Mouse (Mus musculus): ENCODE data around the gene Gm45337. TPM values are rescaled to one million over a fixed set of nuclear protein-coding genes. Genes with fewer than 3 reads are reported as not detected.
"Not testable (repeated sequence)": the region's sequence is repeated elsewhere in the genome, so short reads cannot be mapped to it uniquely, and the experiment has no call there.

Gene Gm45337
- polyA plus RNA-seq, 1 experiment from 2014 or later, result not detected

DNA sequence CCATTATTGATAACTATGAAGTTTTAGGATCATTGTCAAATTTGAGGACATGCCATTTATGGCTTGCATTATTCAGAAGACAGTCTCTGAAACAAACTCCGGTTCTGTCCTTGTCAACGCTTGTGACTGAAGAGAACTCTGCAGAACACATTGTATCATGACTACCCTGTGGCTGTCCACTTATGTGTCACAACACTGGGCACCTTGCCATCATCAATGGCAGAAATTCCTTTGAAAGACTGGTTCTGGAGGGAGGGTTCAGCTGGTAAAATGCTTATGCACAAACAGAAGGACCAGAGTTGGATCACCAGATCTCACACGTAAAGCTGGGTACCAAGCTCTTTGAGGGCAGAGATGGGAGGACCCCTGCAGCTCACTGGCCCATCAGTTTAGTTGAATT, 15.0 kb upstream of the Gm45337 start:
- 80% methylated on average over 3 of the region's 3 CpGs for WGBS
- no peak overlapping the region for H3K4me2 ChIP-seq (ENCODE audit: low read length)
- H3K4me3 ChIP-seq (ENCODE audit: control insufficient read depth in 1 of 2, insufficient read depth in 1 of 2, low read depth in 1 of 2, low read length in 2 of 2), result no peak overlapping the region
- no peaks in the 10 kb centered on the region; the same call in 1 of the 2 replicates for H3K27me3 ChIP-seq (ENCODE audit: control insufficient read depth, insufficient read depth, low read length)
- ATAC-seq (ENCODE audit: insufficient number of reproducible peaks, insufficient read depth, low FRiP score, low read depth), result no peak
- no peaks in the 10 kb centered on the region for H3K9me3 ChIP-seq (ENCODE audit: control insufficient read depth, low read length)
- no peak overlapping the region for H3K27ac ChIP-seq (replicated peaks in 1 of 2; ENCODE audit: control insufficient read depth in 1 of 2, insufficient read depth in 1 of 2, low read depth in 2 of 2, low read length in 2 of 2)
- no peaks in the 10 kb centered on the region for H3K4me1 ChIP-seq (ENCODE audit: control insufficient read depth in 2 of 2, insufficient read depth in 2 of 2, low read length in 2 of 2)
- H3K9ac ChIP-seq (ENCODE audit: low read length), result no peak overlapping the region
- no peaks in the 10 kb centered on the region for H3K36me3 ChIP-seq (ENCODE audit: control insufficient read depth, insufficient read depth, low read length)

DNA sequence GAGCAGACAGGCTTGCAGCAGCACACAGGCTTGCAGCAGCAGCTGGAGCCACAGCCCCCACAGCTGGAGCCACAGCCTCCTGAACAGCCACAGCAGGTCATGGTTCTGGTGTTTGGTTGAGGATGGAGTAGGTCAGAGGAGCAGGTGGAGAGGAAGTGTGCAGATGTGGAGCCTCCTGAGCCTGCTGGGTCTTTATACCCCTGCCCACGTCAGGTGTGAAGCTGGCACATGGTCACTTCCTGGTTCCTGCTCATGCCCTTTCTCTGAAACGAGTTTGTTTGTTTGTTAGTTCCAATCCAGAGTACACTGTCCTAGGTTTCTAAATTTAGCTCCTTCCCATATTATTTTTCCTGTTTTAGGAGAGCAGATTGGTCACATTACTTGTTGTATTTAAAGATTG, 12.6 kb upstream of the Gm45337 start, which contains the start of gene Gm29735:
TSS of gene Gm29735 (minus strand) at position 101 of the 400 bp plus-strand sequence.
- not testable (repeated sequence) for H3K4me3 ChIP-seq (ENCODE audit: control insufficient read depth in 1 of 2, insufficient read depth in 1 of 2, low read depth in 1 of 2, low read length in 2 of 2); H3K36me3 ChIP-seq (ENCODE audit: control insufficient read depth, insufficient read depth, low read length); ATAC-seq (ENCODE audit: insufficient number of reproducible peaks, insufficient read depth, low FRiP score, low read depth); H3K9ac ChIP-seq (ENCODE audit: low read length); H3K4me1 ChIP-seq (ENCODE audit: control insufficient read depth in 2 of 2, insufficient read depth in 2 of 2, low read length in 2 of 2); H3K9me3 ChIP-seq (ENCODE audit: control insufficient read depth, low read length); H3K4me2 ChIP-seq (ENCODE audit: low read length); H3K27ac ChIP-seq (replicated peaks in 1 of 2; ENCODE audit: control insufficient read depth in 1 of 2, insufficient read depth in 1 of 2, low read depth in 2 of 2, low read length in 2 of 2); H3K27me3 ChIP-seq (ENCODE audit: control insufficient read depth, insufficient read depth, low read length)
- 36% methylated on average over 2 of the region's 2 CpGs for WGBS

DNA sequence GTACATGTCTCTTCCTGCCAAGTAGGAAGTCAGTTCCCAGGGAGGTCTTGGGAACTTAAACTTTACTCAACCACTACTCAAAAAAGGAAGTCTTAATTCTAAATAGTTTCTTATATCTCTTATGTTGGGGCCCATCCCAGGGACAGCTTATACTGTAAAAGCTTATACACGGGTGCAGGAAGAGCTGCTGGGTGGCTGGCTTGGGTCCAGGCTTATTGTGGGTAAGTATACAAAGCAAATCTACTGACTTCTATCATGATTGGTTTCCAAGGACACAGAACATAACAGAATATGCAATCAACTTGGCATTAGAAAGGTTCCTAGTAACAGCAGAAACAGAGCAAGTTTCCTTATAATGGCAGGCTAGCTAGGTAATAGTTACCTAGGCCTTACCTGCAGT, 10.9 kb upstream of the Gm45337 start:
- Histone ChIP-seq H3K4me2 (ENCODE audit: low read length) (no peak overlapping the region), H3K27me3 (ENCODE audit: control insufficient read depth, insufficient read depth, low read length) (no peaks in the 10 kb centered on the region), H3K27ac (replicated peaks in 1 of 2; ENCODE audit: control insufficient read depth in 1 of 2, insufficient read depth in 1 of 2, low read depth in 2 of 2, low read length in 2 of 2) (no peak overlapping the region), H3K4me1 (ENCODE audit: control insufficient read depth in 2 of 2, insufficient read depth in 2 of 2, low read length in 2 of 2) (no peaks in the 10 kb centered on the region), H3K9ac (ENCODE audit: low read length) (no peak overlapping the region), H3K4me3 (ENCODE audit: control insufficient read depth in 1 of 2, insufficient read depth in 1 of 2, low read depth in 1 of 2, low read length in 2 of 2) (no peak overlapping the region), H3K9me3 (ENCODE audit: control insufficient read depth, low read length) (no peaks in the 10 kb centered on the region), H3K36me3 (ENCODE audit: control insufficient read depth, insufficient read depth, low read length) (no peaks in the 10 kb centered on the region)
- 44% methylated on average over 1 of the region's 1 CpGs for WGBS
- no peak for ATAC-seq (ENCODE audit: insufficient number of reproducible peaks, insufficient read depth, low FRiP score, low read depth)

DNA sequence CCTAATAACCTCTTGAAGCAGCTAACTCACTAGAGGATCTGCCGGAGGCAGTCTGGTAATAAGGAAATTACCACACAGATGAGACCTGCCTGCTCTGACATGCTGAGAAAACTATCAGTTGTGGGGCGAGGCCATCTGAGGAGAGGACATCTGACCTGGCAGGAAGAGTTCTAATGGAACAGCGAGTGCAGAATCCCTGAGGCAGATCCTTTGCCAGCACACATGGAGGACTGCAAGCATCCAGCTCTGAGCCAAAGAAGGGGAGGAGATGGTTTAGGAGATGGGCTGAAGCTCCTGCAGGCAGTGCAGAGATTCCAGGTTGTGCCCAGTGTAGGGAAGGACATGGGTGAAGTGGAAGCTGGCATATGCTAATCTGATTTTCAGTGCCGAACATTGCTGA, 7.8 kb upstream of the Gm45337 start:
- no peak overlapping the region for H3K27ac ChIP-seq (replicated peaks in 1 of 2; ENCODE audit: control insufficient read depth in 1 of 2, insufficient read depth in 1 of 2, low read depth in 2 of 2, low read length in 2 of 2)
- no peak overlapping the region for H3K9ac ChIP-seq (ENCODE audit: low read length)
- WGBS, result 69% methylated on average over 4 of the region's 4 CpGs
- no peaks in the 10 kb centered on the region for H3K27me3 ChIP-seq (ENCODE audit: control insufficient read depth, insufficient read depth, low read length)
- H3K4me1 ChIP-seq (ENCODE audit: control insufficient read depth in 2 of 2, insufficient read depth in 2 of 2, low read length in 2 of 2), result no peaks in the 10 kb centered on the region
- no peaks in the 10 kb centered on the region for H3K9me3 ChIP-seq (ENCODE audit: control insufficient read depth, low read length)
- no peak for ATAC-seq (ENCODE audit: insufficient number of reproducible peaks, insufficient read depth, low FRiP score, low read depth)
- no peak overlapping the region for H3K4me2 ChIP-seq (ENCODE audit: low read length)
- H3K36me3 ChIP-seq (ENCODE audit: control insufficient read depth, insufficient read depth, low read length), result no peaks in the 10 kb centered on the region
- no peak overlapping the region for H3K4me3 ChIP-seq (ENCODE audit: control insufficient read depth in 1 of 2, insufficient read depth in 1 of 2, low read depth in 1 of 2, low read length in 2 of 2)

DNA sequence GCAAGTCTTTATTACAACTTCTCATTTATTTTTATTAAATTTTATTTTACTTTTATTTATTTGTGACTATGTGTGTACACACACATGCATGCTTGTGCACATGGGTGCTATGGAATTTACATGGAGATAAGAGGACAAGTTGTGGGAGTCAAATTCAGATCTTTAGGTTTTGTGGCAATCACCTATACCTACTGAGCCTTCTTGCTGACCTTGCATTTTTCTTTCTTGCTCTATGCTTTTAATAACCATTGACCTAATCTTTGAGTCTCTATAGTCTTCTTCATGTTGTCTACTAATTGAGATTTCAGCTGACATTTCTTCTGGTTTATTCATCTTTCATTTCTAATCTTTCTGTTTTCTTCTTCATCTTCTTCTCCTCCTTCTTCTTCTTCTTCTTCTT, 4.2 kb upstream of the Gm45337 start:
- ATAC-seq (ENCODE audit: insufficient number of reproducible peaks, insufficient read depth, low FRiP score, low read depth), result no peak
- no peak overlapping the region for H3K9ac ChIP-seq (ENCODE audit: low read length)
- no peak overlapping the region for H3K4me2 ChIP-seq (ENCODE audit: low read length)
- H3K4me3 ChIP-seq (ENCODE audit: control insufficient read depth in 1 of 2, insufficient read depth in 1 of 2, low read depth in 1 of 2, low read length in 2 of 2), result no peak overlapping the region
- H3K9me3 ChIP-seq (ENCODE audit: control insufficient read depth, low read length), result no peaks in the 10 kb centered on the region
- H3K36me3 ChIP-seq (ENCODE audit: control insufficient read depth, insufficient read depth, low read length), result no peaks in the 10 kb centered on the region
- 0 out of 2 replicates have a peak, but pooled peaks cover 5% of the 10 kb centered on the region for H3K27me3 ChIP-seq (ENCODE audit: control insufficient read depth, insufficient read depth, low read length)
- no peaks in the 10 kb centered on the region for H3K4me1 ChIP-seq (ENCODE audit: control insufficient read depth in 2 of 2, insufficient read depth in 2 of 2, low read length in 2 of 2)
- no peak overlapping the region for H3K27ac ChIP-seq (replicated peaks in 1 of 2; ENCODE audit: control insufficient read depth in 1 of 2, insufficient read depth in 1 of 2, low read depth in 2 of 2, low read length in 2 of 2)

DNA sequence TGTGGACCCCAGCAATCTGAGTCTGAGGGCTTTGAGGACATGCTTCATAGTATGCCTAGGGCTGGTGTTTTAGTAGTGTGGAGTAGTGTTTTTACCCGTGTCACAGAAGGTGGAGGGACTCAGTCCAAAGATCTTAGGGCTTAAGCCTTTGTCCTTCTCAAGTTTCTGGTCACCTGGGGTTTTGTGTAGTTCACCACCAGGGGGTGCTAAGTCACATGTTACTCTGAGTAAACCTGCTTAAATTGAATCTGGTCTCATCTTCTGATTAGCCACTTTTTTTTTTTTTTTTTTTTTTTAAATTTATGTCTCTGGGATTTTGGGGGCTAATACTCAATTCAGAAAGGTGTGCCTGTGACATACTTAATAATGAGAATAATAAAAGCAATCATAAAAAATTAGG, 1.6 kb upstream of the Gm45337 start:
- 0% methylated on average over 1 of the region's 1 CpGs for WGBS
- H3K9ac ChIP-seq (ENCODE audit: low read length), result no peak overlapping the region
- no peaks in the 10 kb centered on the region for H3K36me3 ChIP-seq (ENCODE audit: control insufficient read depth, insufficient read depth, low read length)
- no peak overlapping the region for H3K27ac ChIP-seq (replicated peaks in 1 of 2; ENCODE audit: control insufficient read depth in 1 of 2, insufficient read depth in 1 of 2, low read depth in 2 of 2, low read length in 2 of 2)
- H3K4me2 ChIP-seq (ENCODE audit: low read length), result no peak overlapping the region
- no peaks in the 10 kb centered on the region for H3K9me3 ChIP-seq (ENCODE audit: control insufficient read depth, low read length)
- 0 out of 2 replicates have a peak, but pooled peaks cover 5% of the 10 kb centered on the region for H3K27me3 ChIP-seq (ENCODE audit: control insufficient read depth, insufficient read depth, low read length)
- no peak for ATAC-seq (ENCODE audit: insufficient number of reproducible peaks, insufficient read depth, low FRiP score, low read depth)
- no peaks in the 10 kb centered on the region; a peak in 1 of 4 replicates for H3K4me1 ChIP-seq (ENCODE audit: control insufficient read depth in 2 of 2, insufficient read depth in 2 of 2, low read length in 2 of 2)
- no peak overlapping the region for H3K4me3 ChIP-seq (ENCODE audit: control insufficient read depth in 1 of 2, insufficient read depth in 1 of 2, low read depth in 1 of 2, low read length in 2 of 2)

DNA sequence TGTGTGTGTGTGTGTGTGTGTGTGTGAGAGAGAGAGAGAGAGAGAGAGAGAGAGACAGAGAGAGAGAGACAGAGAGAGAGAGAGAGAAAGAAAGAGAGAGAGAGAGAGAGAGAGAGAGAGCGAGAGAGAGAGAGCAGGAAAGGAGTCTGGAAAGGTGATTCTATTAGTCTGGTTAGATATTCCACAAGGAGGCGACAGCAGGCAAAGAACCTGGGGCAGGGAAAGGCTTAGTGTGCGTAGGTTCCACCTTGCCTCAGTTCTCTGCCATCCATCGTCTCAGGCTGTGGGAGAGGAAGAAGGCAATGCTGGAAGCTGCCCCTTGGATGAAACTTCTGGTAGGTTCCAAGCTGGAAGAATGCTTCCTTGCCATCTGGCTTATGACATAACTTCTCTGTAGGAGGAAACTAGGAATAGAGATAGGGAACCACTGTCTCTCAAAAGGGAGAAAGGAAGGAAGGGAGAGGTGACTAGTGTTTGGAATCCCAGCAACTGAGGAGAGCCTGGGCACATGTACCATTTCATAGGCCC, 1.1 kb upstream of the Gm45337 start:
- H3K4me3 ChIP-seq (ENCODE audit: control insufficient read depth in 1 of 2, insufficient read depth in 1 of 2, low read depth in 1 of 2, low read length in 2 of 2), result no peak overlapping the region

DNA sequence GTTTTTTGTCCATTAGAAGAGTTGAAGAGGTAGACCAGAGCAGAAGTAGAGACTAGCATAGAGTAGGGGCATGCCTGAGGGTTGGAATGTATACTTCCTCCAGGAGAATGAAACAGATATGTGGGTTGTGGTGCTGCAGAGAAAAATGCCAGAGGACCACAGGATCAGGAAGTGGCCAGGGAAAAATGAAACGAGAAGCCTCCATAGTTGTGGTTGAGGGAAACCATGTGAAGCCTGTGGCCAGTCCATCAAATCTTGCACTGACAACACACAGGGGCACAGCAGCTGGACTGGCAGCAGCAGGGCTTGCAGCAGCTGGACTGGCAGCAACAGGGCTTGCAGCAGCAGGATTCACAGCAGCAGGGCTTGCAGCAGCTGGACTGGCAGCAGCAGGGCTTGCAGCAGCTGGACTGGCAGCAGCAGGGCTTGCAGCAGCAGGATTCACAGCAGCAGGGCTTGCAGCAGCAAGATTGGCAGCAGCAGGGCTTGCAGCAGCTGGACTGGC, 849 bp downstream of the Gm45337 start:
- H3K4me1 ChIP-seq (ENCODE audit: control insufficient read depth in 2 of 2, insufficient read depth in 2 of 2, low read length in 2 of 2); H3K27ac ChIP-seq (replicated peaks in 1 of 2; ENCODE audit: control insufficient read depth in 1 of 2, insufficient read depth in 1 of 2, low read depth in 2 of 2, low read length in 2 of 2); H3K36me3 ChIP-seq (ENCODE audit: control insufficient read depth, insufficient read depth, low read length); H3K4me2 ChIP-seq (ENCODE audit: low read length); ATAC-seq (ENCODE audit: insufficient number of reproducible peaks, insufficient read depth, low FRiP score, low read depth); H3K4me3 ChIP-seq (ENCODE audit: control insufficient read depth in 1 of 2, insufficient read depth in 1 of 2, low read depth in 1 of 2, low read length in 2 of 2); H3K27me3 ChIP-seq (ENCODE audit: control insufficient read depth, insufficient read depth, low read length); H3K9ac ChIP-seq (ENCODE audit: low read length); H3K9me3 ChIP-seq (ENCODE audit: control insufficient read depth, low read length): not testable (repeated sequence)
- 23% methylated on average over 1 of the region's 1 CpGs for WGBS

More for the DNA sequence above, 1.1 kb upstream of the Gm45337 start:
- Histone ChIP-seq H3K4me1 (ENCODE audit: control insufficient read depth in 2 of 2, insufficient read depth in 2 of 2, low read length in 2 of 2) (peaks cover 0 to 2% of the 10 kb centered on the region in 2 experiments; a peak in 1 of 4 replicates), H3K27ac (replicated peaks in 1 of 2; ENCODE audit: control insufficient read depth in 1 of 2, insufficient read depth in 1 of 2, low read depth in 2 of 2, low read length in 2 of 2) (no peak overlapping the region), H3K36me3 (ENCODE audit: control insufficient read depth, insufficient read depth, low read length) (no peaks in the 10 kb centered on the region), H3K27me3 (ENCODE audit: control insufficient read depth, insufficient read depth, low read length) (0 out of 2 replicates have a peak, but pooled peaks cover 5% of the 10 kb centered on the region), H3K4me2 (ENCODE audit: low read length) (no peak overlapping the region), H3K9ac (ENCODE audit: low read length) (no peak overlapping the region), H3K9me3 (ENCODE audit: control insufficient read depth, low read length) (no peaks in the 10 kb centered on the region)
- 33% methylated on average over 4 of the region's 4 CpGs for WGBS
- no peak for ATAC-seq (ENCODE audit: insufficient number of reproducible peaks, insufficient read depth, low FRiP score, low read depth)
